Mouse (Mus musculus) testis, postnatal 14 days (tissue): Measurements from ENCODE around the gene Olfr640.

Source experiments
- DNase-seq: peaks from one replicate; pipeline ENCODE4 v3.0.0; 2021; ENCODE audit warnings: low spot score

Olfr640 gene

DNA sequence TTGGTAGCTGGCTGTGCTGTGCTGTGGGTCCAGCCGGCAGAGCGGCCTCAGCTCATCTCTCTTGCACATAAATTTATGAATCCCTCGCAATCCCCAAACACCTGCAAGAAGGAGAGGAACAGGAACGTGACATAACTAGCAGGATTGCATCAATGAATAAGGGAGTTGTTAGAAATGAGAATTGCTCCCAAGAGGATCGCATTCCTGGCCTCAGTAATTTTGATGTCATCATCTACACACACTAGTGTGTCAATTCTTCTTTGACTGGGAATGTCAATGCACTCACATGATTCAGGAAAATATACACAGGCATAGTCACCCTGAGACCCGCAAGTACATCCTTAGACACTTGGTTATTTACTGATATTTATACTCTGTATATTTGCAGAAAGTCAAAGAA, at the start of gene Olfr640:
Gene Olfr640 (minus strand): TSS at position 101 of the 400 bp plus-strand sequence.
- no peak for DNase-seq

- no peak for DNase-seq
These were observed 46.4 kb upstream of the Olfr640 start, which contains the start of gene Olfr644 for GRCm38 (mm10) chr7:104071769-104072168. TSS of gene Olfr644 (minus strand) at chr7:104071869.

DNA sequence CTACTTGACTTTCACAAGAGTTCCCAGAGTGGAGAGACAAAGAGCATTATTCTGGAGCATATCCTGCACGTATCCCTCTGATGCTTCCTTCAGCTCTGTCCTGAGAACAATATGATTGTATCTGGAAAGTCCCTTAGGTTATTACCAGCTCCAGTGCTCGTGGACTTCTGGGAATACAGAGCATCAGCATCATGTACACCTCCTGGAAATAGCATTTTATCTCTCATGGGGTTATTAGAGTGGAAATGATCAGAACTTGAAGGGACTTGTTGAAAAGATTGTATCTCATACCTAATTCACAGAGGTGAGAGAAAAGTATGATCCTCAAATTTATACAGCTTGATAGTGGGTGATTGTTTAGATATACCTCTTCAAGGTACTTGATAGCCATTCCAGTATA, 36.0 kb upstream of the Olfr640 start, which contains the start of gene 4930516K23Rik:
Gene 4930516K23Rik (minus strand): TSS at position 101 of the 400 bp plus-strand sequence.
- DNase-seq = no peak

DNA sequence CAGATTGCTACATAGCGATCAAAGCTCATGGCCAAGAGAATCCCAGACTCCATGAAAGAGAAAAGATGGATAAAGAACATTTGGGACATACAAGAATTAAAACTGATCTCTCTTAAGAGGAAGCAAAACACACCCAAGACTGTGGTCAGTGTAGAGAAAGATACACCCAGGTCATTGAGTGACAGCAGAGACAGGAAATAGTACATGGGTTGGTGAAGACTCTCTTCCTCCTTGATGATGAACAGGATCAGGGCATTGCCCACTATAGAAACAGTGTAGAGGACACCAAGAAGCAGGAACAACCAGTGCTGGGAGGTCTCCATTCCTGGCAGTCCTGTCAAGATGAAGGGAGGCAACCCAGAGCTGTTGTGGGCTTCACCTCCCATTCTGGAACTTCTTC, 33.8 kb upstream of the Olfr640 start:
- no peak for DNase-seq

GRCm38 (mm10) chr7:104052566-104052965, 27.2 kb upstream of the Olfr640 start, which contains the start of gene Olfr642:
TSS of gene Olfr642 (minus strand) at chr7:104052666.
- no peak for DNase-seq

- no peak for DNase-seq
These were observed 25.4 kb upstream of the Olfr640 start for GRCm38 (mm10) chr7:104050745-104051144.

GRCm38 (mm10) chr7:104035145-104035544, 9.8 kb upstream of the Olfr640 start, which contains the start of gene Olfr641:
TSS of gene Olfr641 (plus strand) at chr7:104035445.
- DNase-seq = no peak

DNA sequence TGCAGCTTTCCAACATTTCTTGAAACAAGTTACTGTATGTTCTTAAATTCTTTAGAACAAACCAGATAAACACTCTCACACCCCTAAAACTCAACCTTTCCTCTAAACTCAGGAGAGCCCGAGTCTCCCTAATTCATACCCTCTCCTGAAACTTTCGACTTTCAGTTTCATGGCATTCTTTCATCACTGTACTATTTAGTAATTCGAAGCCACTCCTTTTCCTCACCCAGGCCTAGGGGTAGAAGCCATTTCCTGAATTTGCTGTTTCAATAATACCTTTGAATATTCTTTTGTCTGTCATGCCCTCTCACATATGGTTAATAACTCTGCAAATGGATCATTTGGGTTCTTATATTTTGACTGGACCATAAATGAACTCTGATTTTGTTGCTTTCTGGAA, 1.6 kb upstream of the Olfr640 start:
- no peak for DNase-seq

DNA sequence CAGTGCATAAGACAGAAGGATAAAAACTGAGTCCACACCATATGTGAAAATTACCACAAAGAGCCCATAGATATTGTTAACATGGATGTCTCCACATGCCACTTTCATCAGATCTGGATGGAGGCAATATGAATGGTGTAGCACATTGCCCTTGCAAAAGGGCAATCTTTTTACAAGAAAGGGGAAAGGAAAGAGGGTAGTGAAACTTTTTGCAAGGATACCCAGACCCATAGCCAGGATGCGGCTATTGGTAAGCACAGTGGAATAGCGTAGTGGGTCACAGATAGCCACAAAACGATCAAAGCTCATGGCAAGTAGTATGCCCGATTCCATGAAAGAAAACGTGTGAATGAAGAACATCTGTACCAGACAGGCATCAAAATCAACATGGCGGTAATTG, 3.7 kb downstream of the Olfr640 start:
- no peak for DNase-seq

- DNase-seq = no peak
These were observed 6.4 kb downstream of the Olfr640 start for GRCm38 (mm10) chr7:104018953-104019352.

- no peak for DNase-seq
These were observed 8.2 kb downstream of the Olfr640 start, which contains the start of gene Olfr639 for GRCm38 (mm10) chr7:104017203-104017602. TSS of gene Olfr639 (minus strand) at chr7:104017303.

DNA sequence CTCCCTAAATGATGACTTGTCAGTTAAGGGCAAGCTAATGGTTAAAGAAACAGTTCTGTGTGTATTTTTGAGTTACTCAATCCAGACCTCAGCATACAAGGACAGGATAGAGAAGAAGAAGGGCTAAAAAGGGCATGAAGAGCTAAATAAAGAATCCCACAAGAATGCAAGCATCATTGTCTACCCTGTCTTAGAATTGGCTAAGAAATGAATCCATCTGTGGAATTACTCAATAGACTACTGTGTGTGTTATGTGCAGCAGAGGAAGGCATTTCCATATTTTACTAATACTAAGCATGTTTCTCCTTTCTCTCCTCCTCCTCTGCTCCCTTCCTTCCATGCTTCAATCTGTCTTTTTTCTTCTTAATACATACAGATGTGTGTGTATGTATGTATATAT, 26.2 kb downstream of the Olfr640 start:
- no peak for DNase-seq

DNA sequence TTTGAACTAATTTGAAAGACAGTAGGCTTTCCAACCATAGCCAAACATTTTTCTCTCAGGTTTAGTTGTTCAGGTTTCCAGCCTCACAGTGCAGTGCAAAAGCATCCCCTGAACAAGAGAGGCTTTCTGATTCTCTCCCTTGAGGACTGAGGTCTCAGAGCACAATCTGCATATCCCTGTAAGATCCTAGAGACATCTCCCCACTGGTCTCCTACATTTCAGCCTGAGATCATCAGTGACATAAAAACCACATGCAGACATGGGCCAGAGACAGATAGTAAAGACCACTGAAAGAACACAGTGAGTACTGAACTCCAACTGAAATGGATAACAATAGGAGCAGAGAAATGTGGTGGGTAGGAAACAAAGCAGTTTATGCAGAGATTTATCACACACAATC, 26.9 kb downstream of the Olfr640 start, which contains the start of gene Olfr638:
Gene Olfr638 (plus strand): TSS at position 301 of the 400 bp plus-strand sequence.
- DNase-seq = no peak

DNA sequence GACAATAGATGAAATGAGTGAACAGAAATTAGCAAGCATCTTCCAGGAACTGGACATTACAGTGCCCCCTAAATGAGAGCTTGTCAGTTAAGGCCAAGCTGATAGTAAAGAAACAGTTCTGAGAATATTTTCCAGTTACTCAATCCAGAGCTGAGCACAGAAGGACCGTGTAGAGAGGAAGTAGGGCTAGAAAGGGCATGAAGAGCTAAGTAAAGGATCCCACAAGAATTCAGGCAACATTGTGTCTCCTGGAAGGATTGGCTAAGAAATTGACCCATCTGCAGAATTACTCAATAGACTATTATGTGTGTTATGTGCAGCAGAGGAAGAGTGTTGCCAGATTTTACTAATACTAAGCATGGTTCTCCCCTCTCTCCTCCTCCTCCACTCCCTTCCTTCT, 53.6 kb downstream of the Olfr640 start:
- DNase-seq = no peak

GRCm38 (mm10) chr7:103970852-103971251, 54.5 kb downstream of the Olfr640 start, which contains the start of gene Olfr635:
TSS of gene Olfr635 (plus strand) at chr7:103971152.
- no peak for DNase-seq
